8 mouse cellular contexts compared by ENCODE assay signal in the genomic region with DNA sequence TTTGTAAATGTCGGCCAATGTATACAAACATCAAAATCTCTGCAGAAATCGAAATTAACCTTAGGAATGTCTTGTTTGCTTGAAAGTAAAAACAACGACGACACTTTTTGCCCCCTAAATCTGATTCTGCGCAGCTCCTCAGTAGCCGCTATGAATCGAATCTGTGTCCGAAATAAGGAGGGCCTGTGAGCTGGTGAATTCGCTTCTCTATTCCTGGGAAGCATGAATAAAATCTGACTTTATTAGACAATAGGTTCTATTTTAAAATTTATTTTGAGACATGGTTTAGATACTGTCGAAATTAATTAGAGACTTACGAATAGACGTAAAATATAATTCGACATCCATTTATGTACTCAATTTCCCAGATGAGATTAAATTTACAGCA. TPM values are rescaled to one million over a fixed set of nuclear protein-coding genes. Genes with fewer than 3 reads are reported as not detected.
DNase-seq lines count a peak whose midpoint lies in the region; ATAC-seq and TF ChIP-seq lines count a peak whose summit lies in the region.

No protein-coding gene starts in this region.

- no peaks in the 10 kb centered on the region for H3K36me3 ChIP-seq in lung, postnatal 0 days (ENCODE audit: insufficient read depth, low read length)
- H3K36me3 ChIP-seq in limb, embryonic 14.5 days (ENCODE audit: control insufficient read depth, insufficient read depth, low read length): no peaks in the 10 kb centered on the region
- H3K36me3 ChIP-seq in stomach, embryonic 16.5 days (ENCODE audit: control insufficient read depth, insufficient read depth, low read length): no peaks in the 10 kb centered on the region

- H3K27me3 ChIP-seq in cerebellum, adult 2 months (ENCODE audit: control insufficient read depth, insufficient read depth, low read length): no peaks in the 10 kb centered on the region
- H3K27me3 ChIP-seq in lung, postnatal 0 days (replicated peaks; ENCODE audit: insufficient read depth, low read length): no peaks in the 10 kb centered on the region
- H3K27me3 ChIP-seq in limb, embryonic 14.5 days (ENCODE audit: control insufficient read depth, insufficient read depth, low read length): no peaks in the 10 kb centered on the region
- no peaks in the 10 kb centered on the region for H3K27me3 ChIP-seq in stomach, embryonic 16.5 days (ENCODE audit: control insufficient read depth, insufficient read depth, low read length)

- no peak for ATAC-seq in lung, postnatal 0 days
- peak; percentile 35; the same call in 1 of the 2 replicates for ATAC-seq in limb, embryonic 14.5 days (ENCODE audit: low FRiP score, low read depth)
- ATAC-seq in stomach, embryonic 16.5 days (ENCODE audit: insufficient read depth, low FRiP score): no peak

- no peak for TF ChIP-seq EP300 in lung, postnatal 0 days (IDR thresholded peaks at IDR 0.05)

- no peak for TF ChIP-seq CTCF in cerebellum, adult 2 months (IDR thresholded peaks at IDR 0.05; ENCODE audit: borderline replicate concordance, insufficient read depth, low read depth, low read length)
- TF ChIP-seq CTCF in lung, postnatal 0 days (IDR thresholded peaks at IDR 0.05): no peak

- H3K9me3 ChIP-seq in lung, postnatal 0 days (ENCODE audit: low read length): no peaks in the 10 kb centered on the region
- no peaks in the 10 kb centered on the region for H3K9me3 ChIP-seq in limb, embryonic 14.5 days (ENCODE audit: control insufficient read depth, low read length)
- H3K9me3 ChIP-seq in stomach, embryonic 16.5 days (replicated peaks; ENCODE audit: control insufficient read depth, low read length): no peaks in the 10 kb centered on the region

- 2% methylated on average over 13 of the region's 13 CpGs for WGBS in cerebellum, adult 2 months
- 4% methylated on average over 13 of the region's 13 CpGs for WGBS in lung, postnatal 0 days
- WGBS in limb, embryonic 14.5 days: 3% methylated on average over 13 of the region's 13 CpGs
- WGBS in stomach, embryonic 16.5 days: 3% methylated on average over 13 of the region's 13 CpGs

- H3K27ac ChIP-seq in cerebellum, adult 2 months (ENCODE audit: insufficient read depth, low read length): no peak overlapping the region; the same call in 1 of the 2 replicates
- H3K27ac ChIP-seq in lung, postnatal 0 days (ENCODE audit: low read length): no peak overlapping the region
- peak overlapping the region; percentile 87 for H3K27ac ChIP-seq in limb, embryonic 14.5 days (replicated peaks; ENCODE audit: low read depth, low read length)
- H3K27ac ChIP-seq in stomach, embryonic 16.5 days (ENCODE audit: low read length): no peak overlapping the region

- peak overlapping the region; percentile 85 for H3K4me3 ChIP-seq in cerebellum, adult 2 months (replicated peaks; ENCODE audit: insufficient read depth, low read depth, low read length)
- peak overlapping the region; percentile 58 for H3K4me3 ChIP-seq in lung, postnatal 0 days (ENCODE audit: low read depth, low read length)
- peak overlapping the region; percentile 76 for H3K4me3 ChIP-seq in limb, embryonic 14.5 days (replicated peaks; ENCODE audit: low read length)
- peak overlapping the region; percentile 76 for H3K4me3 ChIP-seq in stomach, embryonic 16.5 days (replicated peaks; ENCODE audit: low read length)

- peak overlapping the region; percentile 39 for H3K9ac ChIP-seq in lung, postnatal 0 days (replicated peaks; ENCODE audit: low read depth)
- H3K9ac ChIP-seq in limb, embryonic 14.5 days (ENCODE audit: low read depth, low read length, severe bottlenecking): peak overlapping the region; percentile 47
- H3K9ac ChIP-seq in stomach, embryonic 16.5 days (ENCODE audit: low read length): peak overlapping the region; percentile 72

- no peak for TF ChIP-seq POLR2A in cerebellum, adult 2 months (IDR thresholded peaks at IDR 0.05; ENCODE audit: borderline replicate concordance, insufficient read depth, low read length)
- no peak for TF ChIP-seq POLR2A in limb, embryonic 14.5 days (IDR thresholded peaks at IDR 0.05; ENCODE audit: borderline replicate concordance, extremely low read depth, insufficient read depth, insufficient read length)

- DNase-seq in cerebellum, adult 2 months: no peak
- DNase-seq in cerebellum, postnatal 4 days (ENCODE audit: low spot score in 2 of 2): no peak
- no peak for DNase-seq in lung, postnatal 0 days (ENCODE audit: low spot score)
- DNase-seq in lung, postnatal 36 days: no peak
- no peak for DNase-seq in limb, embryonic 14.5 days (ENCODE audit: low spot score)
- DNase-seq in right cerebral cortex, postnatal 25 days: no peak
- no peak for DNase-seq in urinary bladder, postnatal 4 days (ENCODE audit: low spot score in 2 of 2)

- H3K4me2 ChIP-seq in lung, postnatal 0 days (replicated peaks; ENCODE audit: low read depth, low read length): peak overlapping the region; percentile 94
- peak overlapping the region; percentile 84 for H3K4me2 ChIP-seq in limb, embryonic 14.5 days (replicated peaks; ENCODE audit: low read depth, low read length, severe bottlenecking)
- peak overlapping the region; percentile 88 for H3K4me2 ChIP-seq in stomach, embryonic 16.5 days (ENCODE audit: low read depth, low read length)

- H3K4me1 ChIP-seq in cerebellum, adult 2 months (ENCODE audit: control insufficient read depth, insufficient read depth, low read length): 0 out of 2 replicates have a peak, but pooled peaks cover 2% of the 10 kb centered on the region
- peaks cover 6% of the 10 kb centered on the region; the same call in 1 of the 2 replicates for H3K4me1 ChIP-seq in lung, postnatal 0 days (ENCODE audit: insufficient read depth, low read depth, low read length)
- H3K4me1 ChIP-seq in limb, embryonic 14.5 days (ENCODE audit: control insufficient read depth, insufficient read depth, low read length): peaks cover 22% of the 10 kb centered on the region
- H3K4me1 ChIP-seq in stomach, embryonic 16.5 days (ENCODE audit: control insufficient read depth, insufficient read depth, low read length): 0 out of 2 replicates have a peak, but pooled peaks cover 9% of the 10 kb centered on the region

RNA-seq across cellular contexts. Expression of a gene that starts 0.3 kb away (rescaled TPM):
- polyA plus RNA-seq in cerebellum, adult 2 months (2012; rRNA removed): 447 and 474 TPM in 2 replicates
- polyA plus RNA-seq in lung, postnatal 0 days (2015; fragmentation: Nextera tagmentation; extraction: Ambion mirVana): 7.7 and 9.7 TPM in 2 replicates
- polyA plus RNA-seq in limb, embryonic 14.5 days (2012; rRNA removed): 13.4 and 13.8 TPM in 2 replicates
- polyA plus RNA-seq in limb, embryonic 14.5 days (2014; fragmentation: Nextera tagmentation; extraction: Ambion mirVana): 7.5 and 11.6 TPM in 2 replicates
- polyA plus RNA-seq in stomach, embryonic 16.5 days (2015; fragmentation: Nextera tagmentation; extraction: Ambion mirVana): 15.8 and 20.8 TPM in 2 replicates

RNA-seq across cellular contexts. Expression of a gene that starts 14.9 kb away (rescaled TPM):
- 110 TPM in 2 replicates for polyA plus RNA-seq in cerebellum, adult 2 months (2012; rRNA removed)
- 73.3 and 79.6 TPM in 2 replicates for polyA plus RNA-seq in lung, postnatal 0 days (2015; fragmentation: Nextera tagmentation; extraction: Ambion mirVana)
- polyA plus RNA-seq in limb, embryonic 14.5 days (2012; rRNA removed): 39.6 and 40.7 TPM in 2 replicates
- 44.4 and 51.5 TPM in 2 replicates for polyA plus RNA-seq in limb, embryonic 14.5 days (2014; fragmentation: Nextera tagmentation; extraction: Ambion mirVana)
- 57.1 and 57.3 TPM in 2 replicates for polyA plus RNA-seq in stomach, embryonic 16.5 days (2015; fragmentation: Nextera tagmentation; extraction: Ambion mirVana)

Comparison
In these comparisons a context has a peak if more than half of its experiments do, and no peak if none do; other contexts are left out.
1. RNA of a gene that starts 0.3 kb away (polyA plus RNA-seq): 447 to 474 TPM in cerebellum, adult 2 months; 15.8 to 20.8 TPM in stomach, embryonic 16.5 days, 7.5 to 13.8 TPM in limb, embryonic 14.5 days and 7.7 to 9.7 TPM in lung, postnatal 0 days; every median in the first group is over 10 times any median in the second.
2. Peak in every context shown above with its lines, with median percentiles within 50 percentile points of each other: H3K4me3 ChIP-seq, H3K4me2 ChIP-seq and H3K9ac ChIP-seq.